Mouse (Mus musculus) liver, embryonic 13.5 days (tissue): ENCODE measurements around the gene Ndufb8. TPM values are rescaled to one million over a fixed set of nuclear protein-coding genes. Genes with fewer than 3 reads are reported as not detected.

Source experiments
- ATAC-seq: fragments of 200-750 bp; cut with Nextera tagmentation; 2 replicates; pipeline ENCODE4 v1.8.0; 2017; ENCODE audit warnings: low read depth, mild to moderate bottlenecking, moderate number of reproducible peaks, moderate library complexity
- DNase-seq: peaks from one replicate; pipeline ENCODE4 v3.0.0; 2022
- H3K27ac ChIP-seq: fragments of 300-500 bp; sonication (generic); 2 replicates; pipeline ENCODE4 v1.5.1; 2015; ENCODE audit warnings: moderate library complexity, mild to moderate bottlenecking, inconsistent platforms
- H3K27me3 ChIP-seq: fragments of 300-500 bp; sonication (generic); 2 replicates; pipeline ENCODE4 v1.6.1; 2015; ENCODE audit warnings: mild to moderate bottlenecking, inconsistent platforms
- H3K36me3 ChIP-seq: fragments of 300-500 bp; sonication (generic); 2 replicates; pipeline ENCODE4 v1.6.1; 2015; ENCODE audit warnings: mild to moderate bottlenecking, inconsistent platforms
- H3K4me1 ChIP-seq: fragments of 300-500 bp; sonication (generic); replicated peaks from 2 replicates; pipeline ENCODE4 v1.6.1; 2015; ENCODE audit warnings: inconsistent platforms
- H3K4me2 ChIP-seq: fragments of 300-500 bp; sonication (generic); 2 replicates; pipeline ENCODE4 v1.6.1; 2015; ENCODE audit warnings: inconsistent platforms, mild to moderate bottlenecking, moderate library complexity
- H3K4me3 ChIP-seq: fragments of 300-500 bp; sonication (generic); replicated peaks from 2 replicates; pipeline ENCODE4 v1.5.1; 2015; ENCODE audit warnings: mild to moderate bottlenecking, inconsistent platforms
- H3K9ac ChIP-seq: fragments of 300-500 bp; sonication (generic); 2 replicates; pipeline ENCODE4 v1.6.1; 2015; ENCODE audit warnings: mild to moderate bottlenecking, inconsistent platforms
- H3K9me3 ChIP-seq: fragments of 300-500 bp; sonication (generic); replicated peaks from 2 replicates; pipeline ENCODE4 v1.6.1; 2016; ENCODE audit warnings: inconsistent platforms
- WGBS: fragments of 180-500 bp; shearing (Covaris S2); methylation state at CpG from one replicate; pipeline ENCODE4 v1.1.7; 2015; ENCODE audit not compliant: insufficient replicate concordance; 5-methylcytosine and 5-hydroxymethylcytosine counted together
- polyA plus RNA-seq: library from polyadenylated mRNA; unstranded; fragments of >200 nt; fragmentation: Nextera tagmentation; extraction: Ambion mirVana; gene quantifications from 2 replicates; pipeline ENCODE4 v1.2.1, GENCODE M21; 2015

Ndufb8 gene
- polyA plus RNA-seq: 345 and 371 TPM in 2 replicates

DNA sequence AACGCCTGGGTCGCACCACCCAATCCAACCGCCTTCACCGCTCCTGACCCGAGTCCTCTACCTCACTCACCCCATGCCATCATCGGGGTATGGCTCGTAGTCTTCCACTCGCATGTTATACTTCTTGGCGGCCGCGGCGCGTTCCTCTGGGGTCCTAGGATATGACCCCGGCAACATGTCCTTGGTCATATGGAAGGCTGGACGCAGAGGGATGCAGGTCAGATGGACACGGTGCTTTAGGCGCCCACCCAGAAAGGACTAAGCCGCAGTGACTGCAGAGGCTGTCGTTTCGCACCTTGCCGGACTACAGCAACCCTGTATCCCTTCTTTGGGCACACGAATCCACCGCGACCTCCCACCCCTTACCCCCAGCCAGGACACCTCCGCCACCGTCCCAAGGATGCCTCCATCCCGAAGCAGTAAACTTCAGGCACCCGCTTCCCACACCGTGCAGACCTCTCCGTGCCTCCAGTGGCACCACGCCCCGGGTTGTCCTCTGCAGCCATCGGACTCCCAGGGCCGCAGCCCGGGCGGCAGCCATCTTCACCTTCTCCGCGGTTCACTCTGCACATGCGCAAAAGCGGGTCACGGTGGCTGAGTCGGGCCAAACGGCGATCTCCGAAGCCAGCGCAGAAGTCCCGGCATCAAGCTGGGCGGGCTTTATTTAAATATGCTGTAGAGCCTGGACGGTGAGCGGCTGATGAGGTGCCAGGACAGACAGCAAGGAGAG lies at the start of gene Ndufb8:
TSS of gene Ndufb8 (minus strand) at position 580 of the 730 bp plus-strand sequence.
- H3K36me3 ChIP-seq: peaks cover 34% of the 10 kb centered on the region
- H3K27ac ChIP-seq: peak within 1 kb of the TSS; percentile 70
- H3K9me3 ChIP-seq: no peaks in the 10 kb centered on the region
- peak within 1 kb of the TSS; percentile 92 for H3K9ac ChIP-seq
- ATAC-seq: peak; percentile 89
- peaks cover 19% of the 10 kb centered on the region for H3K4me1 ChIP-seq
- peak within 1 kb of the TSS; percentile 91 for H3K4me3 ChIP-seq
- peaks cover 10% of the 10 kb centered on the region for H3K27me3 ChIP-seq
- peak within 1 kb of the TSS; percentile 80 for H3K4me2 ChIP-seq
- WGBS: under 1% methylated on average over 50 of the region's 50 CpGs
- peak; percentile 92 for DNase-seq

DNA sequence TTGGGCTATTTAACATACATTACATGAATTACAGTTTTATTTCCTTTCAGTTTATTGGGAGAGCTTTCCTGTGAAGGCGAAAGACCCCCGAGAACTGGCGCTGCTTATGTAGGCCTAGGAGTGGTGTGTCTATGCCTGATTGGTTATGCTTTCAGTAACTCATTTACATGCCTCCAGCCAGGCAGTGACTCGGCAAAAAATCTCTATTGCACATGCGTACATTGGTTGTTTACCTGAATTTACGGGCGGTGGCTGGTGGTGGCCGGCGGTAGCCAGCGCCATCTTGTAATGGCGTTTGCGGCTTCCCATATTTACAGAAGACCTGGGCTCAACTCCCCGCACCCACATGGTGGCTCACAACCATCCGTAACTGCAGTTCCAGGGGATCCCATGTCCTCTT lies 38.9 kb upstream of the Ndufb8 start:
- Histone ChIP-seq H3K4me2 (no peak overlapping the region), H3K9me3 (0 out of 2 replicates have a peak, but pooled peaks cover 2% of the 10 kb centered on the region), H3K4me3 (no peak overlapping the region), H3K9ac (no peak overlapping the region), H3K4me1 (no peaks in the 10 kb centered on the region), H3K27ac (no peak overlapping the region), H3K36me3 (no peaks in the 10 kb centered on the region), H3K27me3 (0 out of 2 replicates have a peak, but pooled peaks cover 5% of the 10 kb centered on the region)
- 84% methylated on average over 14 of the region's 14 CpGs for WGBS
- DNase-seq: no peak
- no peak for ATAC-seq

DNA sequence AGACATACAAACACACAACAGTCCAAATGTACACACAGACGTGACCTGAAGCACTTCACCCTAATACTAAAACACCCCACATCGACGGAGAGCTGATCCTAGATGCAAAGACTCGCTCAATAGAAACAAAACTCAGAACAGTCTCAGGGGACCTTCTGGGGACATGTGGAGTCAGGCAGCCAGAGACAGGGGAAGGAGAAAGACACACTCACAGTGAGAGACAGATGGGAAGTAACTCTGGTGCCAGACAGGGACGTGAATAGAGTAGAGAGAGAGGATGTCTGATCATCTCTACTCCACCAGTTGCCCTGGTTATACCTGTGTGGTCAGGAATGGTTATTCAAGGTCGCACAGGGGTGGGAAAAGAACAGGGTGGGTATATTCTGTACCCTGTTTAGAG lies 36.4 kb upstream of the Ndufb8 start:
- Histone ChIP-seq H3K9ac (no peak overlapping the region), H3K27ac (no peak overlapping the region), H3K27me3 (peaks cover 15% of the 10 kb centered on the region; the same call in 1 of the 2 replicates), H3K36me3 (no peaks in the 10 kb centered on the region), H3K4me2 (no peak overlapping the region), H3K4me3 (no peak overlapping the region), H3K4me1 (no peaks in the 10 kb centered on the region), H3K9me3 (0 out of 2 replicates have a peak, but pooled peaks cover 2% of the 10 kb centered on the region)
- WGBS: 61% methylated on average over 6 of the region's 6 CpGs
- ATAC-seq (no peak), DNase-seq (no peak)

DNA sequence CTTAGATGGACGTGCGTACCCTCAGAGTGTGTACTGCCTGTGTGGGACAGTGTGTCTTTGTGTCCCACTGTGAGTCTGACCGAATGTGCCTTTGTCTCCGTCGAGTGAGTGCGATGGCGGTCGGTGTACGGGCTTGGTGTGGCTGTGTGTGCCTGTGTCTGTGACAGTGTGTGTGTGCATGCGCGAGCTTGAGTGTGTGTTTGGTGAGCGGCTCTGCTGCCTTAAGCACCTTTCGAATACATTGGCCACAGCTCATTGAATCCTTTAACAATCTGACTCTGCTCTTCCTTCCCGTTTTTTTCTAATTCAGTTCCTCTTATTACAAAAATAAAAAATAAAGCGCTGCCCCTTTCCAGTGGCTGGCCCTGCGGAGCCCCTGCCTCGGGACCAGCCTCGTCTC lies 35.8 kb upstream of the Ndufb8 start:
- H3K27me3 ChIP-seq: peaks cover 20% of the 10 kb centered on the region
- no peak for DNase-seq
- no peak overlapping the region for H3K9ac ChIP-seq
- H3K4me3 ChIP-seq: no peak overlapping the region
- no peaks in the 10 kb centered on the region for H3K36me3 ChIP-seq
- H3K4me1 ChIP-seq: no peaks in the 10 kb centered on the region
- H3K4me2 ChIP-seq: no peak overlapping the region
- 70% methylated on average over 18 of the region's 18 CpGs for WGBS
- no peak for ATAC-seq
- H3K27ac ChIP-seq: no peak overlapping the region
- 0 out of 2 replicates have a peak, but pooled peaks cover 2% of the 10 kb centered on the region for H3K9me3 ChIP-seq

DNA sequence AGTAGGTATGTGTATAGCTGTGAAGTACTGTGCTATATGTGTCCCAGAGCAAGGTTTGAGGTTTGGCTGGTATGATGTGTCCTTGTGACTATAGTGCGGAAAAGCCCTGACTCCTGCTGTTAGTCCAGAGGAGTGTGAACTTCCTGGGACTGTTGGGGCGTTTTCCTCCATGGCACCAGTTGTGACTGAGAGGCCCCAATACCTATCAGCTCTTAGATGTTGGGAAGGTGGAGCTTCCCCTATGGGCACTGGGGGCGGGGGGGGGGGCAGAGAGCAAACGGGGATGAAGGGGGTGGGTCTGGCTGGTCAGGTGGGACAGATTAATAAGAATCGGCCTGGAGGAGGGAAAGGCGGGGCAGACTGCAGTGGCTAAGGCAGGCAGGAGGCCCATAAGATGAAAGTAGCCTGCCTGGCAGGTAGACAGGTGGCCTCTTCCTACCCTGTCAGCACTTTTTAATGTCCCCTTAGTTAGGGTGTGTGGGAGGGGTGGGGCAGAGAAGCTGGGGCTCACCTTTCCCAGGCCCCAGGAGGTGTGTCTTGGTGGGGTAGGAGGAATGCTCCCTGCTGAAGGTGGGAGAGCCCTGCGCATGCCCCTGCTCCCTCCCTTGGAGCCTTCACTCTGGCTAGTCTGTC lies 34.5 kb upstream of the Ndufb8 start:
- H3K9ac ChIP-seq: no peak overlapping the region
- H3K4me3 ChIP-seq: no peak overlapping the region
- DNase-seq (no peak), ATAC-seq (no peak)
- H3K36me3 ChIP-seq: no peaks in the 10 kb centered on the region
- H3K27me3 ChIP-seq: peaks cover 33% of the 10 kb centered on the region
- H3K27ac ChIP-seq: no peak overlapping the region
- H3K4me1 ChIP-seq: no peaks in the 10 kb centered on the region
- 0 out of 2 replicates have a peak, but pooled peaks cover 2% of the 10 kb centered on the region for H3K9me3 ChIP-seq
- WGBS: 34% methylated on average over 7 of the region's 7 CpGs
- no peak overlapping the region for H3K4me2 ChIP-seq

DNA sequence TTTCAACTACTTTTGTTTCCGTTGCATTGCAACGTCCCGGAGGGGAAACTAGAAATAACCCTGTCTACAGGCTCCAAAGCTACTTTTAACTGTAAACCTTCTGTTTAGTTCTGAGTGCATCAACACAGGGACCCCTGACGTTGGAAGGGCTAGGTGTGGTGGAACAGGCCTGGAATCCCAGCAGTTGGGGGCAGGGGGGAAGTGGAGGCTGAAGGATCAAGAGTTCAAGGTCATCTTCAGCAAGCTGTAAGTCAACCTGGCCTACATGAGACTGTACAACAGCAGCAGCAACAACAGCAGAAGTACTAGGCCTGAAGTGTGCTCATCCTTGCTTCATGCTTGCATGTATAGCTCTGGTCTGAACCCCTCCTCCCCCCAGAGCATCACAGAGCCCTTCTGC lies 32.8 kb upstream of the Ndufb8 start:
- H3K4me3 ChIP-seq: no peak overlapping the region
- ATAC-seq (no peak), DNase-seq (no peak)
- whole genome bisulfite sequencing: 25% methylated on average over 4 of the region's 4 CpGs
- H3K9me3 ChIP-seq: no peaks in the 10 kb centered on the region
- H3K4me1 ChIP-seq: no peaks in the 10 kb centered on the region
- H3K4me2 ChIP-seq: no peak overlapping the region
- no peak overlapping the region for H3K9ac ChIP-seq
- no peaks in the 10 kb centered on the region for H3K36me3 ChIP-seq
- peaks cover 43% of the 10 kb centered on the region for H3K27me3 ChIP-seq
- no peak overlapping the region for H3K27ac ChIP-seq

DNA sequence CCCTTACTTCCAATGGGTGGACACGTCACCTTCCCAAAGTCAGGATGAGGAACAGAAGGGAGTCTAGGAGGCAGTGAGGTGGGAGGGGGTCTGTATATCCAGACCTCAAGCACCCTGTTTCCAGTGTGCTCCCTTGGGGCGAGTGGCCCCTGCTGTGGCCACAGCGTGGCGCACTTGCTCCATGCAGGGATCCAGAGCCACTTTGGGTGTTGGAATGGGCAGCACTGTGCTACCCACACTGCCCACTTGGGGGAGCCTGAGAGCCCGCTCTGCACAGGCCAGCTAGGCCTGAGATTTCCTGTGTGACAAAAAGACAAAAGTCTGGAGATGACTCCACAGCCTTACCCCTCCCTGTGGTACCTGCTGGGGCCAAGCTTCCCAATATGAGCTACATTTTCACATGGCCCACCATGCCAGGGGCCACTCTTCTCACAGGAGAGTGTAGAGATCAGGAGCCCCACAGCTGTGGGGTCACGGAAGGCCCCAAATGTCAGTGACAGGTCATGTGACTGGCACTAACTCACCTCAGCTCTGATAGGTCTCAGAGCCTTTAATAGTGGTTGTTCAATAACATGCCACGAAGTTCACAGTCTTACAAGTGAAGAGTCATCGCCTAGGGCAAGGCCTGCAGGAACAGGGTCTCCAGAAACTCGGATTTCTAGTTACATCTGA lies 27.5 kb upstream of the Ndufb8 start:
- H3K4me1 ChIP-seq: no peaks in the 10 kb centered on the region
- no peaks in the 10 kb centered on the region for H3K36me3 ChIP-seq
- H3K4me3 ChIP-seq: no peak overlapping the region
- DNase-seq (peak; percentile 75), ATAC-seq (peak; percentile 64)
- WGBS: 32% methylated on average over 9 of the region's 9 CpGs
- H3K4me2 ChIP-seq: no peak overlapping the region
- no peak overlapping the region for H3K9ac ChIP-seq
- no peak overlapping the region for H3K27ac ChIP-seq
- H3K9me3 ChIP-seq: no peaks in the 10 kb centered on the region
- H3K27me3 ChIP-seq: peaks cover 32% of the 10 kb centered on the region

DNA sequence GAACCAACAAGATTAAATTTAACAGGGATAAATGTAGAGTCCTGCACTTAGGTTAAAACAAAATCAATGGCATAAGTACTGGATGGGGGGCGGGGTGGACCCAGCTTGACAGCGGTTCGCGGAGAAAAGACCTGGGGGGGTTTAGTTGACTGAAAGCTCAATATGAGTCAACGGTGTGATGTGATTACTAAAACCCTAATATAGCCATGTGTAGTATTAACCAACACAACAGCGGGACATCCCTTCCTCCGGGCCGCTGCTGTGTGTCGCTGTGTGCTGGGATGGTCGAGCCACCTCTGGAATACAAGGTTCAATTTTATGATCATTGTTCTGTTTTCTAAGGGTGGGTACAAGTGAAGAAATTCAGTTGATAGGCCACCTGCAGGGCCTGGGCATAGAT lies 26.9 kb upstream of the Ndufb8 start:
- Histone ChIP-seq H3K36me3 (no peaks in the 10 kb centered on the region), H3K27ac (no peak overlapping the region), H3K27me3 (peaks cover 28% of the 10 kb centered on the region), H3K9me3 (no peaks in the 10 kb centered on the region), H3K4me3 (no peak overlapping the region), H3K9ac (no peak overlapping the region), H3K4me1 (no peaks in the 10 kb centered on the region), H3K4me2 (no peak overlapping the region)
- ATAC-seq: no peak
- DNase-seq: no peak
- WGBS: 78% methylated on average over 10 of the region's 10 CpGs

DNA sequence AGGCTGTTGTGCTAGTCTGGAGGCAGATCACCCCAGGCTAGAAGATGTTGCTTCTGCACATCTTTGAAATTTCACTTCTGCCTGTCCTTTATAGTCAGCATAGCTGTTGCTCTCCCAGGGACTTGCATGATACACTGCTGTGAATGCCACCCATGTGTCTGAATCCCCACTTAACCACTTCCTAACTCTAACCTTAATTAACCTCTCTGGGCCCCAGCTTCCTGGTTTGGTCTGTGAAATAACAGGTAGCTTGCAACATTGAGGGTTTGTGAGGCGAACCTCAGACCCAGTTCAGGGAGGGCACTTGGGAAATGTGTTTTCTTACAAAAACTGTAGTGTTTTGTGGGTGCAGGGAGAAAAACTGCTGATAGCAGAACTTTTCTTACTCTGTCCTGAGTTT lies 22.8 kb upstream of the Ndufb8 start:
- DNase-seq (no peak), ATAC-seq (no peak)
- no peaks in the 10 kb centered on the region for H3K4me1 ChIP-seq
- WGBS: 30% methylated on average over 1 of the region's 1 CpGs
- peaks cover 20% of the 10 kb centered on the region for H3K36me3 ChIP-seq
- H3K9me3 ChIP-seq: no peaks in the 10 kb centered on the region
- H3K27me3 ChIP-seq: no peaks in the 10 kb centered on the region
- no peak overlapping the region for H3K9ac ChIP-seq
- no peak overlapping the region for H3K4me3 ChIP-seq
- no peak overlapping the region for H3K4me2 ChIP-seq
- no peak overlapping the region for H3K27ac ChIP-seq

DNA sequence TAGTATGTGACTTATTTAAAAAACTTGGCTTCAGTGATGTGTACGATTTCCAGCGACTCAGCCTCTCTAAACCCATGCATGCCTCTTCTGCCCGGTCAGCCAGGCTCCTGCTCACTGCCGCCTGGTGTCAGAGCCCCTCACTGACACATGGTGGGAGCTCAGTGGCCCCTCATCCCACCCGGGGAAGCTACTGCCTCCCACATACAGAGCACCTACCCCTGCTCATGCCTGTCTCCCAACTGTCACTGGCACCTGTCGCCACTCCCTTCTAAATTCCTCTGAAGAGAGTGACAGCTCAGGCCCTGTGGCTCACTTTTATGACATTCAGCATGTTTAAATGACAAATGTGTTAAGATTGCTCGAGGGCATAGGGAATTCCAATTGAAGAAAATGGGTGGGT lies 21.0 kb upstream of the Ndufb8 start:
- Histone ChIP-seq H3K27me3 (no peaks in the 10 kb centered on the region), H3K27ac (no peak overlapping the region), H3K36me3 (peaks cover 38% of the 10 kb centered on the region), H3K4me1 (no peaks in the 10 kb centered on the region), H3K9me3 (no peaks in the 10 kb centered on the region), H3K4me3 (no peak overlapping the region), H3K9ac (no peak overlapping the region), H3K4me2 (no peak overlapping the region)
- 64% methylated on average over 7 of the region's 7 CpGs for WGBS
- no peak for ATAC-seq
- DNase-seq: no peak

DNA sequence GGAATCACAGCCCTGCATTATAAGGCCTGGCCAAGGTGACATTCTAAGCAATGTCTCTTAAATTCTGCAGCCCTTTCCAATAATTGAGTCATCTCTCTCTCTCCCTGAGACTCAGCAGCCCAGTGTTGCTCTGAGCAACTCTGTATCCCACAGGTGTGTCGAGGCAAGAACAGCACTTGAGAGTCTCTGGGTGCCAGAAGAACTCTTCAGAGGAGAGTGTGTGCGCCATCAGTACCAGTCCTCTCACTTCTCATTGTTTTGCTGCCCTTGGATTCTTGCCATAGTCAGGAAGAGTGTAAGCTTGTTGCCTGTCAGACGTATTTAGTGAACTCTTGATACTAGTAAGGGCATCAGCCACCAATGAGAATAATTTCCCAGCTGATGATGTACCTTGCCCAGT lies 12.5 kb upstream of the Ndufb8 start:
- peaks cover 88% of the 10 kb centered on the region for H3K36me3 ChIP-seq
- no peak for DNase-seq
- no peak for ATAC-seq
- H3K4me3 ChIP-seq: no peak overlapping the region
- no peak overlapping the region for H3K27ac ChIP-seq
- no peaks in the 10 kb centered on the region for H3K9me3 ChIP-seq
- H3K27me3 ChIP-seq: no peaks in the 10 kb centered on the region
- WGBS: 78% methylated on average over 3 of the region's 3 CpGs
- no peak overlapping the region for H3K9ac ChIP-seq
- no peak overlapping the region for H3K4me2 ChIP-seq
- peaks cover 21% of the 10 kb centered on the region for H3K4me1 ChIP-seq
